Mouse (Mus musculus) stomach, embryonic 16.5 days (tissue): ENCODE results near the gene Ankrd66. TPM values are rescaled to one million over a fixed set of nuclear protein-coding genes. Genes with fewer than 3 reads are reported as not detected.

Experiments used
- ATAC-seq: fragments of 200-750 bp; cut with Nextera tagmentation; 2 replicates; pipeline ENCODE4 v1.8.0; 2017; ENCODE audit warnings: moderate number of reproducible peaks, moderate TSS enrichment; ENCODE audit not compliant: insufficient read depth, low FRiP score
- H3K27ac ChIP-seq: fragments of 300-500 bp; sonication (generic); 2 replicates; pipeline ENCODE4 v1.5.1; 2014; ENCODE audit warnings: low read length
- H3K27me3 ChIP-seq: fragments of 300-500 bp; sonication (generic); 2 replicates; pipeline ENCODE4 v1.6.1; 2014; ENCODE audit warnings: low read length, control low read depth, mixed read lengths; ENCODE audit not compliant: control insufficient read depth, insufficient read depth
- H3K36me3 ChIP-seq: fragments of 300-500 bp; sonication (generic); 2 replicates; pipeline ENCODE4 v1.6.1; 2014; ENCODE audit warnings: low read length; ENCODE audit not compliant: control insufficient read depth, insufficient read depth
- H3K4me1 ChIP-seq: fragments of 300-500 bp; sonication (generic); 2 replicates; pipeline ENCODE4 v1.6.1; 2014; ENCODE audit warnings: low read length, control low read depth, mixed read lengths; ENCODE audit not compliant: control insufficient read depth, insufficient read depth
- H3K4me2 ChIP-seq: fragments of 300-500 bp; sonication (generic); 2 replicates; pipeline ENCODE4 v1.6.1; 2014; ENCODE audit warnings: low read depth, low read length, mixed read lengths
- H3K4me3 ChIP-seq: fragments of 300-500 bp; sonication (generic); replicated peaks from 2 replicates; pipeline ENCODE4 v1.5.1; 2014; ENCODE audit warnings: mild to moderate bottlenecking, low read length
- H3K9ac ChIP-seq: fragments of 300-500 bp; sonication (generic); 2 replicates; pipeline ENCODE4 v1.6.1; 2014; ENCODE audit warnings: low read length
- H3K9me3 ChIP-seq: fragments of 300-500 bp; sonication (generic); replicated peaks from 2 replicates; pipeline ENCODE4 v1.6.1; 2016; ENCODE audit warnings: low read length, control low read depth; ENCODE audit not compliant: control insufficient read depth
- WGBS: fragments of 180-500 bp; shearing (Covaris S2); extraction: QIAGEN DNeasy Blood & Tissue Kit; methylation state at CpG from one replicate; pipeline ENCODE4 v1.1.7; 2014; 5-methylcytosine and 5-hydroxymethylcytosine counted together
- polyA plus RNA-seq: library from polyadenylated mRNA; unstranded; fragments of >200 nt; fragmentation: Nextera tagmentation; extraction: Ambion mirVana; gene quantifications from 2 replicates; pipeline ENCODE4 v1.2.1, GENCODE M21; 2015

Gene Ankrd66
- polyA plus RNA-seq, 1 experiment from 2014 or later: not detected

- H3K27me3 ChIP-seq: no peaks in the 10 kb centered on the region
- H3K4me3 ChIP-seq: no peak overlapping the region
- H3K36me3 ChIP-seq: no peaks in the 10 kb centered on the region
- 75% methylated on average over 4 of the region's 4 CpGs for WGBS
- no peak overlapping the region for H3K27ac ChIP-seq
- no peak for ATAC-seq
- H3K4me2 ChIP-seq: no peak overlapping the region
- no peaks in the 10 kb centered on the region; the same call in 1 of the 2 replicates for H3K9me3 ChIP-seq
- H3K4me1 ChIP-seq: no peaks in the 10 kb centered on the region
- no peak overlapping the region for H3K9ac ChIP-seq
These were observed 32.7 kb downstream of the Ankrd66 start for GRCm38 (mm10) chr17:43510782-43511181.

- H3K4me2 ChIP-seq: no peak overlapping the region
- peak; percentile 82 for ATAC-seq
- H3K27me3 ChIP-seq: no peaks in the 10 kb centered on the region
- H3K9ac ChIP-seq: no peak overlapping the region
- H3K4me3 ChIP-seq: no peak overlapping the region
- no peaks in the 10 kb centered on the region for H3K4me1 ChIP-seq
- H3K27ac ChIP-seq: no peak overlapping the region
- H3K9me3 ChIP-seq: no peaks in the 10 kb centered on the region
- H3K36me3 ChIP-seq: no peaks in the 10 kb centered on the region
- WGBS: 18% methylated on average over 6 of the region's 6 CpGs
These were observed 38.9 kb downstream of the Ankrd66 start for GRCm38 (mm10) chr17:43504594-43504934.

GRCm38 (mm10) chr17:43503861-43504593, 39.4 kb downstream of the Ankrd66 start:
- 17% methylated on average over 4 of the region's 4 CpGs for WGBS
- H3K4me2 ChIP-seq: no peak overlapping the region
- no peak overlapping the region for H3K27ac ChIP-seq

GRCm38 (mm10) chr17:43502592-43502991, 40.8 kb downstream of the Ankrd66 start, which contains the start of gene Mep1a:
Gene Mep1a (minus strand): TSS chr17:43502812.
- no peaks in the 10 kb centered on the region for H3K4me1 ChIP-seq
- no peaks in the 10 kb centered on the region for H3K27me3 ChIP-seq
- no peak within 1 kb of the TSS for H3K27ac ChIP-seq
- no peak for ATAC-seq
- H3K4me2 ChIP-seq: no peak within 1 kb of the TSS
- H3K4me3 ChIP-seq: no peak within 1 kb of the TSS
- H3K36me3 ChIP-seq: no peaks in the 10 kb centered on the region
- no peak within 1 kb of the TSS for H3K9ac ChIP-seq
- 83% methylated on average over 9 of the region's 9 CpGs for WGBS
- H3K9me3 ChIP-seq: no peaks in the 10 kb centered on the region

More at GRCm38 (mm10) chr17:43503861-43504593, 39.4 kb downstream of the Ankrd66 start:
- Histone ChIP-seq H3K4me1 (no peaks in the 10 kb centered on the region), H3K9ac (no peak overlapping the region), H3K9me3 (no peaks in the 10 kb centered on the region), H3K27me3 (no peaks in the 10 kb centered on the region), H3K36me3 (no peaks in the 10 kb centered on the region), H3K4me3 (no peak overlapping the region)
- ATAC-seq: peak; percentile 90

- no peak for ATAC-seq
- Histone ChIP-seq H3K4me3 (no peak overlapping the region), H3K27ac (no peak overlapping the region), H3K9me3 (no peaks in the 10 kb centered on the region), H3K4me1 (no peaks in the 10 kb centered on the region), H3K9ac (no peak overlapping the region), H3K27me3 (no peaks in the 10 kb centered on the region), H3K36me3 (no peaks in the 10 kb centered on the region), H3K4me2 (no peak overlapping the region)
- WGBS: 91% methylated on average over 5 of the region's 5 CpGs
These were observed 41.8 kb downstream of the Ankrd66 start for GRCm38 (mm10) chr17:43501631-43502030.

GRCm38 (mm10) chr17:43501223-43501622, 42.2 kb downstream of the Ankrd66 start:
- no peak overlapping the region for H3K4me2 ChIP-seq

GRCm38 (mm10) chr17:43500513-43500912, 42.9 kb downstream of the Ankrd66 start:
- no peaks in the 10 kb centered on the region for H3K36me3 ChIP-seq
- H3K9ac ChIP-seq: no peak overlapping the region
- no peak overlapping the region for H3K4me2 ChIP-seq
- 79% methylated on average over 1 of the region's 1 CpGs for WGBS
- no peaks in the 10 kb centered on the region for H3K4me1 ChIP-seq
- no peak overlapping the region for H3K27ac ChIP-seq
- no peaks in the 10 kb centered on the region for H3K27me3 ChIP-seq
- ATAC-seq: no peak
- H3K4me3 ChIP-seq: no peak overlapping the region
- H3K9me3 ChIP-seq: no peaks in the 10 kb centered on the region

More at GRCm38 (mm10) chr17:43501223-43501622, 42.2 kb downstream of the Ankrd66 start:
- H3K9me3 ChIP-seq: no peaks in the 10 kb centered on the region
- WGBS: 74% methylated on average over 3 of the region's 3 CpGs
- no peak overlapping the region for H3K27ac ChIP-seq
- H3K36me3 ChIP-seq: no peaks in the 10 kb centered on the region
- no peak overlapping the region for H3K9ac ChIP-seq
- H3K4me1 ChIP-seq: no peaks in the 10 kb centered on the region
- no peak for ATAC-seq
- no peaks in the 10 kb centered on the region for H3K27me3 ChIP-seq
- no peak overlapping the region for H3K4me3 ChIP-seq

DNA sequence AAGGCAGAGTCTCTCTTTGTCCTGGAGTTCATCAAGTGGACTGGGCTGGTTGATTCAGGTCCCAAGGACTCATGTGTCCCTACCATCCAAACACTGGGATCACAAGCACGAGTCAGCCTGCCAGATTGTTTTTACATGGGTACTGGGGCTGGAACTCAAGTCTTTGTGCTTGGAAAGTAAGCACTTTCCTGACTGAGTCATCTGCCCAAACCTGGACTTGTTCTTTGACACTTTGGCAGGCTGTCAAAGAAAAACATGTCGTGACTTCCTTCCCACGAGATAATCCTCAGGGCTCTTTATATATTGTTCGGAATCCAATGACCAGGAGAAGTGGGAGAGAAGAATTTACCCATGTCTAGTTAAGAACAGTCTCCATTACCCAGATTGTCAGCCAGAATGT, 45.9 kb downstream of the Ankrd66 start:
- Histone ChIP-seq H3K9me3 (no peaks in the 10 kb centered on the region), H3K27ac (no peak overlapping the region), H3K4me3 (no peak overlapping the region), H3K27me3 (no peaks in the 10 kb centered on the region), H3K9ac (no peak overlapping the region), H3K4me1 (no peaks in the 10 kb centered on the region), H3K4me2 (no peak overlapping the region), H3K36me3 (no peaks in the 10 kb centered on the region)
- no peak for ATAC-seq
- 56% methylated on average over 4 of the region's 4 CpGs for WGBS

DNA sequence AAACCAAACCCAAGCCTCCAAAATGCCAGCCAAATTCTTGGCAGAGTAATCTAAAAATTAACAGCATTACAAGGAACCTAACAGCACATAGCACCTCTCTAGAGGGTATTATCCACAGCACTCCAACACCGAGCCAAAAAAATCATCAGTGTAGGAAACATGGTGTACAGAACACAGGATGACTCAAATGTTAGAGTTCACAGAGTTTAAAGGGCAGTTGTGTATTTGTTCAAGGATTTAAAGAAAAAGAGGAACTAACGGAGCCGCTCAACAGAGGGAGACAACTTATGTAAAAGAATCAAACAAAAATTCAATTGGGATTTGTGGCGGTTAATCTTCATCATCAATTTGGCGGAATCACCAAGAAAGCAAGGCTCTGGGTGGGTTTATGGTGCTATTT, 47.9 kb downstream of the Ankrd66 start:
- Histone ChIP-seq H3K9me3 (no peaks in the 10 kb centered on the region), H3K27me3 (no peaks in the 10 kb centered on the region), H3K27ac (no peak overlapping the region), H3K36me3 (no peaks in the 10 kb centered on the region), H3K4me3 (no peak overlapping the region), H3K9ac (no peak overlapping the region), H3K4me2 (no peak overlapping the region), H3K4me1 (no peaks in the 10 kb centered on the region)
- 72% methylated on average over 5 of the region's 5 CpGs for WGBS
- no peak for ATAC-seq
